Mouse (Mus musculus): ENCODE data around the gene Ranbp1. TPM values are rescaled to one million over a fixed set of nuclear protein-coding genes. Genes with fewer than 3 reads are reported as not detected.
A peak's percentile ranks its signal among the peaks of the same experiment; 100 is the strongest.

Gene Ranbp1
- polyA plus RNA-seq, 1 experiment from 2014 or later, result 415 TPM

DNA sequence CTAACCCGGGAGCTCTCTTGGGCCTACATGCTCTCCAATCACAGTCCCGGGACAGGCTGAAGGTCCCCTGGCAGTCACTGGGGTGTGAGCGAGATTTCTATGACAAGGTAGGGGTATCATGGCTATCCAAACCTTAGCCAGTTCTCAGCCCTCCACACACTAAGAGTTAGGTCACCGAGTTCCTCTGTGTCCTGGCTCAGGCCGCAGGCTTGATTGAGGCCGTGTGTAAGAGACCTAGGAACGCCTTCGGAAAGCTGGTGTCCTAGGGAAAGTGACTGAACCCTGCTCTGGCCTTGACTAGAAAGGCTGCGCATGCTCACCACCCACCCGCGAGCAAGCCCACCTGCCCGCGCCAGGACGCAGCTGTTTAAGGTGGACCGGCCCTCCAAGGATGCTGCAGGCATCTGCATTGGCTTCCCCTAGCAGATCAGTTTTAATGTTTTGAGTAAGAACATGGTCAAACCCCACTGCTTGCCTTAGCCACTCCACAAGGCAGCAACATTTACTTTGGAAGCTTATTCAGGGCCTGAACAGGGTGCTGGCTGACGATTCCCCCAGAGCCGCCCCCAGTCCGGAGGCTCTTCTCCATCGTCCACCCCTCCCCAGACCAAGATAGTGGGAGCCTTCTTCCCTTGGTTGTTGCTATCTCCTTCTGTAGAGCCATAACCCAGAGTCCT, 13.0 kb downstream of the Ranbp1 start:
- Histone ChIP-seq H3K9me3 (ENCODE audit: control insufficient read depth, low read length) (no peaks in the 10 kb centered on the region), H3K36me3 (replicated peaks; ENCODE audit: control insufficient read depth, insufficient read depth) (peaks cover 34% of the 10 kb centered on the region), H3K4me2 (replicated peaks) (peak overlapping the region; percentile 82), H3K4me3 (replicated peaks; ENCODE audit: low read length) (peak overlapping the region; percentile 88), H3K9ac (peak overlapping the region; percentile 87), H3K27ac (peak overlapping the region; percentile 92), H3K4me1 (replicated peaks; ENCODE audit: control insufficient read depth, insufficient read depth, low read length) (peaks cover 20% of the 10 kb centered on the region), H3K27me3 (ENCODE audit: control insufficient read depth, insufficient read depth, low read length) (no peaks in the 10 kb centered on the region)
- peak; percentile 83 for ATAC-seq (ENCODE audit: low FRiP score)
- 5% methylated on average over 19 of the region's 19 CpGs for WGBS
- DNase-seq (ENCODE audit: low spot score), result peak; percentile 78

DNA sequence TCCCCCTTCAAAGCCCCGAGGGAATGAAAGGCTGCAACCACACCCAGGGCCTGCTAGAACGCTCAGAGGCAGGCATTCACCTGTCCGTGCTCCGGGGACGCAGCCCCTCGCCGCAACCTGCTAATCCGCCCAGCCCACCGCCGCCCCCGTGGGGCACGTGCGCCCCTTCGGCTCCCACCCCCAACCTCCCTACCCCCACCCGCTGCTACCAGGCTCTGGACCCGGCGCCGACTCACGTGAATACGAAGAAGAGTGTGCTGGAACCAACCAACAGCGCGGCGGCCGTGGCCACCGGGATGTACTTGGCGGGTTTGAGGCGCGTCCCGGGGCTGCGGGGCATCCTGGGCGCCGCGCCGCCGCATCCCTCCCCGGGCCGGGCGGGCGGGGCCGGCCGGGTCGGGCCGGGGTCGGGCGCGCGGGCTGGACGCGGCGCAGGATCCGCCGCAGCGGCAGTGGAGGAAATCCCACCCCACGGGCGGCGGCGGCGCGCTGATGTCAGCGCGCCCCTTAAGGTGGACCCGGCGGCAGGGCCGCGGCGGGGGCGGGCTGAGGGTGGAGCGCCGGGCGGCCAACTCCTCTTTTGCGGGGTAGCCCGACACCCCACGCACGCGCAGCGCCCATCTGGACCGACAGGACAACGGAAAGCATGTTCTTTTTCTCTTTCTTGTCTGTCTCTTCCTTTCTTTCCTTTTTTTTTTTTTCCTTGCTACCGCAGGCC, 13.7 kb downstream of the Ranbp1 start, which contains the start of gene Zdhhc8:
Gene Zdhhc8 (minus strand): TSS at position 466 of the 718 bp plus-strand sequence.
- H3K4me2 ChIP-seq (replicated peaks), result peak within 1 kb of the TSS; percentile 82
- ATAC-seq (ENCODE audit: low FRiP score), result peak; percentile 86
- H3K27me3 ChIP-seq (ENCODE audit: control insufficient read depth, insufficient read depth, low read length), result no peaks in the 10 kb centered on the region
- WGBS, result under 1% methylated on average over 59 of the region's 79 CpGs
- peaks cover 22% of the 10 kb centered on the region for H3K4me1 ChIP-seq (replicated peaks; ENCODE audit: control insufficient read depth, insufficient read depth, low read length)
- H3K9ac ChIP-seq, result peak within 1 kb of the TSS; percentile 87
- peak; percentile 80 for DNase-seq (ENCODE audit: low spot score)
- H3K9me3 ChIP-seq (ENCODE audit: control insufficient read depth, low read length), result no peaks in the 10 kb centered on the region
- H3K27ac ChIP-seq, result peak within 1 kb of the TSS; percentile 92
- H3K36me3 ChIP-seq (replicated peaks; ENCODE audit: control insufficient read depth, insufficient read depth), result peaks cover 27% of the 10 kb centered on the region
- peak within 1 kb of the TSS; percentile 88 for H3K4me3 ChIP-seq (replicated peaks; ENCODE audit: low read length)

DNA sequence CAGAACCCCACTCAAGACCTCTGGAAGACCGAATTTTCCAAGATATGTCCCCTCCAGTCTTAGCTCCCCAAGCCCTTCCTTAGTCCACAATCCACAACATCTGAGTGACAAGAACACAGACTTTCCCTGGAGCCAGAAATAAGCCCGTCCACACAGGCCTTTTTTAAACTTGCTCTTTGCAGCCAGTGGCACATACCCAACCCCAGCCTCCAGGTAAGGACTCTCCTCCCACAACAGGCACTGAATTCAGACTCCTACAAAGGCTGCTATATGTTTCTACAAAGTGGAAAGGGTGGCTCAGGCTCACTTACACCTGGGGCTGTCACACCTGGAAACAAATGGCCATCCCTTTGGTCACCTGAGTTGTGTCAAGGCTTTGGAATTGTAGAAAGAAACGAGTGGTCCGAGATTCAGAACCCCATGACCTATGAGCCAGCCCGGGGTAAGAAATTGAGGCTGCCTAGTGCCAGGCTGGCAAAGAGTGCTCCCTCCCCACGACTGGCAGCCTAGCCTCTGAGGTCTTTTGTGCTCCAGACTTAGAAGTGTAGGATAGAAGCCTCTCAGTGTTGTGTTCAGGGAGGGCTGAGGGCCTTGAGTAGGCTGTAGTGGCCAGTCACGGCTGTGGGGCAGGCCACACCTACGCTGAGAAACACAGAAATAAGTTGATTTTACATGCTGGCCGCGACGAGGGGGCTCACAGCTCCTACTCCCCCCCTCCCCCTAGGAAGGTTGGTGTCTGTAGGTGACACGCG, 14.4 kb downstream of the Ranbp1 start:
- H3K4me1 ChIP-seq (replicated peaks; ENCODE audit: control insufficient read depth, insufficient read depth, low read length), result peaks cover 23% of the 10 kb centered on the region
- H3K9me3 ChIP-seq (ENCODE audit: control insufficient read depth, low read length), result no peaks in the 10 kb centered on the region
- H3K4me2 ChIP-seq (replicated peaks), result peak overlapping the region; percentile 82
- peaks cover 23% of the 10 kb centered on the region for H3K36me3 ChIP-seq (replicated peaks; ENCODE audit: control insufficient read depth, insufficient read depth)
- H3K27me3 ChIP-seq (ENCODE audit: control insufficient read depth, insufficient read depth, low read length), result no peaks in the 10 kb centered on the region
- no peak for DNase-seq (ENCODE audit: low spot score)
- H3K9ac ChIP-seq, result peak overlapping the region; percentile 87
- ATAC-seq (ENCODE audit: low FRiP score), result 0 out of 2 replicates have a peak, but pooled peaks have one; percentile 1
- WGBS, result 23% methylated on average over 13 of the region's 13 CpGs
- peak overlapping the region; percentile 92 for H3K27ac ChIP-seq
- peak overlapping the region; percentile 88 for H3K4me3 ChIP-seq (replicated peaks; ENCODE audit: low read length)

DNA sequence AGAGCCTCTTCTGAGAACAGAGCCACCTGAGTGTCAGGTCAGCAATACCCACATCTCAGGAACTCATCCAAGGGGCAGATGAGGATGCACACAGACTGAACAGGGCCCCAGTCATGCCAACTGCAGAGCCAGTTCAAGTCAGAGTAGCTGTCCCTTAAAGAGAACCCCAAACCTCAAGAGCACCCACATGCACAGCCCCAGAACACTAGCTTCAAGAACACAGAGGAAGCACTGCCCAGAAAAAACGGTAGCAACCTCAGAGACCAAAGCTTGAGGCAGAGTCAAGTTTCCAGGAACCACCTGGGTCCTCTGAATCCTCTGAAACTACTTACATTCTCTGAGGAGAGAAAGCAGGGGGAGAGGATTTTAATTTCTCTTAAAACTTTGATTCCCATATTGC, 15.1 kb downstream of the Ranbp1 start:
- peak overlapping the region; percentile 82 for H3K4me2 ChIP-seq (replicated peaks)
- no peaks in the 10 kb centered on the region for H3K27me3 ChIP-seq (ENCODE audit: control insufficient read depth, insufficient read depth, low read length)
- 0 out of 2 replicates have a peak overlapping the region, but pooled peaks have one; percentile 87 for H3K9ac ChIP-seq
- peak overlapping the region; percentile 88; the same call in 1 of the 2 replicates for H3K4me3 ChIP-seq (replicated peaks; ENCODE audit: low read length)
- 62% methylated on average over 1 of the region's 1 CpGs for WGBS
- DNase-seq (ENCODE audit: low spot score), result no peak
- peaks cover 20% of the 10 kb centered on the region for H3K36me3 ChIP-seq (replicated peaks; ENCODE audit: control insufficient read depth, insufficient read depth)
- peaks cover 23% of the 10 kb centered on the region for H3K4me1 ChIP-seq (replicated peaks; ENCODE audit: control insufficient read depth, insufficient read depth, low read length)
- H3K9me3 ChIP-seq (ENCODE audit: control insufficient read depth, low read length), result no peaks in the 10 kb centered on the region
- no peak for ATAC-seq (ENCODE audit: low FRiP score)
- H3K27ac ChIP-seq, result no peak overlapping the region

DNA sequence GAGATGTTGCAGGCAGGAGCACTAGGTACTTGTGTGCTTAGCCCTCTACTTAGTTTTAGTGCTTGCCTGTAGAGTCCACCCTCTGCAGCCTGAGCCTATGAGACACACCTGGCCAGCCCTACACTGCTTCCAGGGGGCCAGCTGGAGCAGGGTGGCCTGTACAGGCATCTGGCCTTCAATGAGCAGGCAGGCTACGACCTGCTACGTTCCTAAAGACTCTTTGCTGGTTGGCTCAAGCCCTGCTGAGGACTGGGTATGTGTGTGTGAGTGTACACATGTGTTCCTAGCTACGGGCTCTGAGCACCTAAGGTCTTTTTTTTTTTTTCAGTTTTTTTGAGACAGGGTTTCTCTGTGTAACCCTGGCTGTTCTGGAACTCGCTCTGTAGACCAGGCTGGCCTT, 17.1 kb downstream of the Ranbp1 start:
- H3K4me1 ChIP-seq (replicated peaks; ENCODE audit: control insufficient read depth, insufficient read depth, low read length), result peaks cover 23% of the 10 kb centered on the region
- ATAC-seq (ENCODE audit: low FRiP score), result no peak
- H3K36me3 ChIP-seq (replicated peaks; ENCODE audit: control insufficient read depth, insufficient read depth), result peaks cover 25% of the 10 kb centered on the region
- H3K9me3 ChIP-seq (ENCODE audit: control insufficient read depth, low read length), result no peaks in the 10 kb centered on the region
- H3K27ac ChIP-seq, result no peak overlapping the region
- WGBS, result 94% methylated on average over 4 of the region's 4 CpGs
- H3K9ac ChIP-seq, result no peak overlapping the region
- DNase-seq (ENCODE audit: low spot score), result no peak
- H3K27me3 ChIP-seq (ENCODE audit: control insufficient read depth, insufficient read depth, low read length), result no peaks in the 10 kb centered on the region
- H3K4me3 ChIP-seq (replicated peaks; ENCODE audit: low read length), result no peak overlapping the region
- H3K4me2 ChIP-seq (replicated peaks), result no peak overlapping the region

DNA sequence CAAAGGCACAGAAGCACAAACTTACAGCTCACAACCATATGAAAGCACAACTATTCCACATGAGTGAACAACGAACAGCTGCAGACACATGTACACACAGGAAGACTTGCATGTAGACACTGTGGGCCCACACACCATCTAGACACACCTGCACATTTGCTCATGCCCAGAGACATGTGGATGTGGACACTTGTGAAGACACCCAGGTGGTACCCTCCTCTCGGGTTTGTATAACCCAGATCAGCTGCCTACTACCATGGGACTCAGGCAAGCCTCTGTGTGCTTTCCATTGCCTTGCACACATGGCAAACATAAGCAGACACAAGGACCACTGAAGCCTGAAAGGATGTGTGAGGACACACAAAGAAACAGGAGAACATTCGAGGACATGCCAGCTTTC, 17.5 kb downstream of the Ranbp1 start:
- no peak overlapping the region for H3K4me3 ChIP-seq (replicated peaks; ENCODE audit: low read length)
- 88% methylated on average over 3 of the region's 3 CpGs for WGBS
- H3K27ac ChIP-seq, result no peak overlapping the region
- peaks cover 29% of the 10 kb centered on the region for H3K36me3 ChIP-seq (replicated peaks; ENCODE audit: control insufficient read depth, insufficient read depth)
- H3K9ac ChIP-seq, result no peak overlapping the region
- DNase-seq (ENCODE audit: low spot score), result no peak
- no peak overlapping the region for H3K4me2 ChIP-seq (replicated peaks)
- no peaks in the 10 kb centered on the region for H3K27me3 ChIP-seq (ENCODE audit: control insufficient read depth, insufficient read depth, low read length)
- H3K9me3 ChIP-seq (ENCODE audit: control insufficient read depth, low read length), result no peaks in the 10 kb centered on the region
- ATAC-seq (ENCODE audit: low FRiP score), result no peak
- H3K4me1 ChIP-seq (replicated peaks; ENCODE audit: control insufficient read depth, insufficient read depth, low read length), result peaks cover 20% of the 10 kb centered on the region

DNA sequence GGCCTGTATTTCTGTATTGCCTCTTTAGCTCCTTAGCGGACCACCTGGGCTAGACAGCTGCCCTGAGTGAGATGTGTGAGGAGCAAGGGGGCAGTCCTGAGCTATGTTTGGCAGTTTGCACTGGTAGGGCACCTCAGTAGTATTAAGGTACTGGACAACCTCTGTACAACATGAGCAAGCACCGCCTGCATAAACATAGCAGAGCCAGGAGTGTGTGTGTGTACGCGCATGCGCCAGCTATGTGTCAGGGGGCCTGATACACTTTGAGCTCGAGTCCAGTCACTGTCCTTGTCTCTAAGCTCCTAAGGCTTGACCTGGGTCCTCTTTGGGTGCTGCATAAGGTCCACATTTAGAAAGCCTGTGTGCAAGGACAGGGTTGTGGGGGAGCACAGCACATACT, 17.9 kb downstream of the Ranbp1 start:
- Histone ChIP-seq H3K4me3 (replicated peaks; ENCODE audit: low read length) (no peak overlapping the region), H3K27me3 (ENCODE audit: control insufficient read depth, insufficient read depth, low read length) (no peaks in the 10 kb centered on the region), H3K27ac (no peak overlapping the region), H3K4me2 (replicated peaks) (no peak overlapping the region), H3K9me3 (ENCODE audit: control insufficient read depth, low read length) (no peaks in the 10 kb centered on the region), H3K4me1 (replicated peaks; ENCODE audit: control insufficient read depth, insufficient read depth, low read length) (peaks cover 16% of the 10 kb centered on the region), H3K9ac (no peak overlapping the region), H3K36me3 (replicated peaks; ENCODE audit: control insufficient read depth, insufficient read depth) (peaks cover 33% of the 10 kb centered on the region)
- DNase-seq (ENCODE audit: low spot score) (no peak), ATAC-seq (ENCODE audit: low FRiP score) (no peak)
- 94% methylated on average over 6 of the region's 6 CpGs for WGBS

DNA sequence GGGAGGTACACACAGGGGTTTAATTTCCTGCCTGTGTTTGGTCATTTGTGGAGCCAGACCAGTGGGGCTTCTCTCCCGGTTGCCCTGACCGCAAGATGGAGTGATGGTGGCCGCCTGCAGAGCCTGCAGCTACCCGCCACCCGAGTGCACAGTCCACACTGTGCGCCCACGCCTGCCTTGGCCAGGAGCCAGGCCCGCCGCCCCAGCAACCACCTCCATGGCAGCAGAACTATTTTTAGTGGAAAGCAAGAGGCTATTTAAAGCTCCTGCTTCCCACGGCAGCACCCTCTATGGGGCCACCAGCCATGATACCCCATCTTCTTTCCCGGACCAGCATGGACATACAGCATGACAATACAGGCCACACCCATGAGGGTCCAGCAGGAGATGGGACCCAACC, 18.9 kb downstream of the Ranbp1 start:
- WGBS, result 64% methylated on average over 11 of the region's 11 CpGs

DNA sequence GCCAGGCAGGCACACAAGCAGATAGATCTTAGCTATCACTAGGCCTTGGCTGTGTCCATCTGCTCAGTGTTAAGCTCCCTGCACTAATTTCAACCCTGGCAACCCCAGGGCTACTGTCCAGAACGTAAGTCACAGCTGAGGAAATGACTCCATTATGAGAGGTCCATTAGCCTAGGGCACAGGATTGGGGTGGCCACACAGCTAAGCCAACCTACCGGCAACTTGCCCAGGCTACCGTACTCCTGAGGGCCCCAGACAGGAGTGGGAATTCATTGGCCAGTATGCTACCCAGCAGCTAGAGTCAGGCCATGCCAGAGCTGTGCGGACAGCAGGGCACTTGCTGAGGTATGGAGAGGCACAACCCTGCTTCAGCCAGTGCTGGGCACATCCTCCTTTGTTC, 19.7 kb downstream of the Ranbp1 start:
- Histone ChIP-seq H3K27ac (no peak overlapping the region), H3K36me3 (replicated peaks; ENCODE audit: control insufficient read depth, insufficient read depth) (peaks cover 51% of the 10 kb centered on the region), H3K4me2 (replicated peaks) (no peak overlapping the region), H3K9me3 (ENCODE audit: control insufficient read depth, low read length) (no peaks in the 10 kb centered on the region), H3K27me3 (ENCODE audit: control insufficient read depth, insufficient read depth, low read length) (no peaks in the 10 kb centered on the region), H3K9ac (no peak overlapping the region), H3K4me3 (replicated peaks; ENCODE audit: low read length) (no peak overlapping the region), H3K4me1 (replicated peaks; ENCODE audit: control insufficient read depth, insufficient read depth, low read length) (peaks cover 11% of the 10 kb centered on the region)
- DNase-seq (ENCODE audit: low spot score) (no peak), ATAC-seq (ENCODE audit: low FRiP score) (no peak)
- 85% methylated on average over 4 of the region's 4 CpGs for WGBS

More for the DNA sequence above, 18.9 kb downstream of the Ranbp1 start:
- H3K9ac ChIP-seq, result no peak overlapping the region
- H3K4me1 ChIP-seq (replicated peaks; ENCODE audit: control insufficient read depth, insufficient read depth, low read length), result peaks cover 16% of the 10 kb centered on the region
- no peaks in the 10 kb centered on the region for H3K9me3 ChIP-seq (ENCODE audit: control insufficient read depth, low read length)
- DNase-seq (ENCODE audit: low spot score) (no peak), ATAC-seq (ENCODE audit: low FRiP score) (no peak)
- H3K4me3 ChIP-seq (replicated peaks; ENCODE audit: low read length), result no peak overlapping the region
- H3K27ac ChIP-seq, result no peak overlapping the region
- no peak overlapping the region for H3K4me2 ChIP-seq (replicated peaks)
- peaks cover 43% of the 10 kb centered on the region for H3K36me3 ChIP-seq (replicated peaks; ENCODE audit: control insufficient read depth, insufficient read depth)
- H3K27me3 ChIP-seq (ENCODE audit: control insufficient read depth, insufficient read depth, low read length), result no peaks in the 10 kb centered on the region
